Mouse (Mus musculus): ENCODE data around the gene Gm44511.
"Not testable (repeated sequence)": the region's sequence is repeated elsewhere in the genome, so short reads cannot be mapped to it uniquely, and the experiment has no call there.

Gm44511 gene

DNA sequence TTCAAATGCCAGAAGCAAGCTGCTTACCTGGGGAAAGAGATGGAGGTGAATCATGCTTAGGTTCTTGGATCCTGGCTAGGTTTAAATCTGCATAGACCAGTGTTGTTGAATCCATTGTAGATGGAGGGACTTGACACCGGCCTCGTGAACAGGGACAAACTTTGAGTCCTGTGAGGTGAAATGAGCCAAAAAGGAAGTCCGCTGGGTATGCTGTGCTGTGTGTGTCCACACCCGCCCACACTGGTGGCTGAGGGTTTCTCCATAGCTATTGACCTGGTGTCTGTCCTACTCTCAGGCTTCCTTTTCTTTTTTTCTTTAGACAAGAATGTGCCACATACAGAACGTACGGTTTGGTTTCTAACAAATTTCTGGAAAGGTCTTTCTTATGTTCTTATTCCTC, at the start of gene Gm44511, which contains the start of gene Klrb1b:
Gene Gm44511, minus strand, starts transcription at position 184 of the 400 bp plus-strand sequence.
Gene Klrb1b, minus strand, starts transcription at position 200 of the 400 bp plus-strand sequence.
- DNase-seq, result peak; percentile 8

DNA sequence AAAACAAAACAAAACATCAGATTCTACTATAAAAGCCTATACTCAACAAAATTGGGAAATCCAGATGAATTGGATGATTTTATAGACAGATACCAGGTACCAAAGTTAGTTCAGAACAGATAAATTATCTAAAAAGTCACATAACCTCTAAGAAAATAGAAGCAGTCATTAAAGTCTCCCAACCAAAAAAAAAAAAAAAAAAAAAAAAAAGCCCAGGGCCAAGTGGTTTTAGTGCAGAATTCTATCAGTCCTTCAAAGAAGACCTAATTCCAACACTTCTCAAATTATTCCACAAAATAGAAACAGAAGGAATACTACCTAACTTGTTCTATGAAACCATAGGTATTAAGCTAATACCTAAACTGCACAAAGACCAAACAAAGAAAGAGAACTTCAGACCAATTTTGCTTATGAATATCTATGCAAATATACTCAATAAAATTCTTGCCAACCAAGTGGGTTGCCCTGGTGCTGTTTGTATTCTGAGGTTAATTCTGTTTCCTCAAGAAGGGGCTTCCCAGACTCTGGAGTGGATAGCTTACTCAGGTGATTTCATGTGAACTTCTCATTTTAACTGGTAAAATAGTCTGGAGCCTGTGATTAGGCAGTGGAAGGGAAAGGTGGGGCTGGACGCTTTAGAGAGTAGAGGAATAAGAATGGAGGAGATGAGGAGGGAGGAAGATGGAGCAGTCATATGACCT, 45.9 kb upstream of the Gm44511 start:
- DNase-seq, result no peak

DNA sequence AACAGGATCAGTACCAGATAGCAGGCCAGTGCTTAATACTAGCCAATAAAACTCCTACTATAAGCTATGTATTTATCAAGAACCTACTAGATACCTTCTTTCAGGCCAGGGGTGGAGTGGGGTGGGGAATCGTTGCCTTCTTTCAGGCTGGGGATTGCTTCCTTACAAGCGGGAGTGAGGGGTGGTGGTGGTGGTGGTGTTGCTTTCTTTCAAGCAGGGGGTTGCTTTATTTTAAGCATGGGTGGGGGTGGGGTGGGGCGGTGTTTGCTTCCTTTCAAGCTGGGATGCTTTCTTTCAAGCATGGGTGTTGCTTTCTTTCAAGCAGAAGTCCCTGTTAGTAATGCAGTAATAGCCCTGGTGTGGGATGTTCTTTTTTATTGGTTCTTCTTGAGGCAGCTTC, 42.7 kb upstream of the Gm44511 start:
- peak; percentile 22 for DNase-seq

DNA sequence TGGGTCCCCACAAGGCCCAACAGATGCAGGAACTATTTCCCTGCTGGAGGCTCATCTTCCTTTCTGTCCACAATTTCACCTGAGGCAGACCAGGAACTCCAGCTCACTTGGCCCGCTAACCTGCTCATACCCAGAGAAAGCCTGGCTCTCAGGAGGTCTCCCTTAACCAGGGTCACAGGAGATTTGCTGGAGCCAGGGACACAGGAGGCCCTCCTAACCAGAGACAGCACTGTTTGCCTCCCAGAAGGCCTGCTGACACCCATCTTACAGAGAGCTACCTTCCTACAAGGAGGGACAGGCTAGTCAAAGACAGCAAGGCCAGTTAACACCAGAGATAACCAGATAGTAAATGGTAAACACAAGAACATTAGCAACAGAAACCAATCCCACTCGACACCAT, 31.9 kb upstream of the Gm44511 start:
- DNase-seq, result no peak

DNA sequence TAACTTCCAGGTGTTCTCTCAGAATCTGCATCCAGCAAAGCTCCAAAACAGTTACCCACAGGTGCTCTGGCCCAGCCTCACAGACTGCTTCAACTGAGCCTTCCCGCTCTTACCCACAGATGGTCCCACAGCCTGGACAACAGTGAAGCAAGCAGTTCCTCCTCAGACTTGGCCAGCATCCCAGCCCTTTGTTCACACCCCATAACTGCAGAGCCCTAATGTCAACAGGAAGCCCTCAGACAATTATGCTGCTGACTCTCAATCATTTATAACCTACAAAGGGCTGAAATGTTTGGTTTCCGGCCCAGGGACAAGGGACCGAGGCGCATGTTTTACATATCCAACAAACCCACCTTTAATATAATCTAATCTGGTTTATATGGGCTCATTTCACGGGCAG, 30.1 kb upstream of the Gm44511 start:
- peak; percentile 98 for DNase-seq

DNA sequence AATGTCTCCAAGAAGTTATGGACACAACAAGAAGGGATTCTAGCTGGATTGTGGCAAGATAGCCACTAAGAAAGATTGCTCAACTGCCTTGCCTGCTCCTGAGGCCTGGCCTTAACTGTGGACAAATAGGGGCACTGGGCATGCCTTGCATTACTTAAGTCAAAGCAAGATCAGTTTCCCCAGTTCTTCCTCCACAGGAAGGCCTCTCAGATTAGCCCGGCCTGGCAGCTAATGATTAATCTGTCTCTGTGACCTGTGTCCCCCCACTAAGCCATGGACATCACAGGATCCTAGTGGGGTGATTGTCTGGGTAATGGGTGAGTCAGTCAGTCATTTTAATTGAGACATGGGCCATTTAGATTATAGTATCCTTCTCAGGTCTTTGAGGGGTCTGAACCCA, 29.4 kb upstream of the Gm44511 start:
- DNase-seq, result no peak

DNA sequence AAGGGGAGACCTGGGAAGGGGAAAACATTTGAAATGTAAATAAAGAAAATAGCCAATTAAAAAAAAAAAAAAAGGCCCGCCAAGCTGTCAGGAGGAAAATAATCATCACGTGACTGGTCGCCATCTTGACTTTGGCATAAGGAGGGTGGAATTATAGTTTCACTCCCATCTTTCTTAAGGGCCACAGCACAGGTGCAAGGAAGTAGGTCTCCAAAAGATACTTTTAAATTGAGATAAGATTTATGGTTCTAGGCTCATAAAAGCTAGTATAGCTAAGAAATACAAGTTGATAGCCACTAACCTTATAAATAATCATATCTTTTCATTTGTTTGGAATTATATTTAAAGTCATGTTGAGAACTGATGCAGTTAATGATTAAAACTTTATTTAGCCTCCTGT, 28.8 kb upstream of the Gm44511 start:
- no peak for DNase-seq

DNA sequence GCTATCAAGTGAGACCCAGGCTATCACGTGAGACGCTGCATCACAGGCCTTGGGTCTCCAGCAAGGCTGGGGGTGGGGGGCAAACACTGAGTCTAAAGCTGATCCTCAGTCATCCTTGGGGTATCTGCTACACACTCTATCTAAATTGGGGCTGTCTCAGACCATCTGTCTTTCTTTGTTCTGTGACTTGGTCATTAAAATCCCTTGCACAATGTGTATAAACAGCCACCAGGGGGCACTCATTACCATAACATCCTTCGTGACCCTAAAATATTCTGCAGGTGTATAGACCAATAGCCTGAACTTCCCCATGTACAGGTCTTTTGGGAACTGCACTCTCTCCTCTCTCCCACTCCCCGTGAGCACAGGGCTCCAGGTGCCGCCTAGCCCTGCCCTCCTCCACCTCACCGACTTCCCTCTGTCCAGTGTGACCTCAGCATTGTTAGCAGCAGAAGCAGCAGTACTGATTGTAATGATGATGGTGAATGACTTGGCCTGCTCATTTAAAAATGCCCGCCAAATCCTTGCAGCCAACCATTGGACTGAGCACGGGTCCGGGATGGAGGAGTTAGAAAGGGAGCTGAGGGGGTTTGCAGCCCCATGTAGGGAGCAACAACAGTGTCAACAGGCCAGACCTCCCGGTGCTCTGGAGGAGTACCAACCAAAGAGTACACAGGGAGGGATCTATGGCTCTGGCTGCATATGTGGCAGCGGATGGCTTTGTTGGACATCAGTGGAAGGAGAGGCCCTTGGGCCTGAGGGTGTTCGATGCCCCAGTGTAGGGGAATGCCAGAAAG, 28.1 kb upstream of the Gm44511 start:
- DNase-seq, result peak; percentile 79

DNA sequence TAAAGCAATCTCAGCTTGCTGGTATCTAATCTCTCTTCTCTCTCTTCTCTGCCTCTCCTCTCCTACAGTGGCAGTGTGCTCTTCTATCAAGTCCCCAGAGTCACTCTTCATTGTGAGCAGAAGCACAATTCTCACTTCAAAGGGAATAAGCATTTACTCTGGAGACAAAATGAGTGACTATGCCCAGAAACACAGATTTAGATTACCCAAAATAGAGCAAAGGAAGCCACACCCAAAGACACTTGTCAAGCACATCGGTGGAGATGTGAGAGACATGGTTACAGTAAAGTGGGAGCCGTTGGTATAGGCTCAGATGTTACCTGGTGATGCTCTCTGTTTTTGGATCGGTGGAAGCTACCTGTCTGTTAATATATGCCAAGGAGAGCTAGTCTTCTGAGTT, 26.7 kb upstream of the Gm44511 start:
- no peak for DNase-seq

DNA sequence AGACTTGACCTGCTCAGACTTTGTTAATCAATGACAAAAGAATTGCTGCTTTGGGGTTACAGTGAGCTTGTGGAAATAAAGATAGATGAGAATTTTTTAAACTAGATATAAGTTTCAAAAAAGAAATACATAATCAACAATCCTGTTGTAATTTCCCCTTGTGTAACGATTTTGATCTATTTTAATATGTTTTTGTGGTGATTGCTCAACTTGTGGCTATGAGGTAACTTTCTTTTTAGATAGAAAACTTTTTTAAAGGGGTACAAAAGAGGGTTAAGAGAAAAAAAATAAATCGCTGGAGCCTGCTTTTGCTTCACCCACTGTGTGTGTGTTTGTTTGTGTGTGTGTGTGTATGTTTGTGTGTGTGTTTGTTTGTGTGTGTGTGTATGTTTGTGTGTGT, 25.0 kb upstream of the Gm44511 start:
- DNase-seq, result no peak

DNA sequence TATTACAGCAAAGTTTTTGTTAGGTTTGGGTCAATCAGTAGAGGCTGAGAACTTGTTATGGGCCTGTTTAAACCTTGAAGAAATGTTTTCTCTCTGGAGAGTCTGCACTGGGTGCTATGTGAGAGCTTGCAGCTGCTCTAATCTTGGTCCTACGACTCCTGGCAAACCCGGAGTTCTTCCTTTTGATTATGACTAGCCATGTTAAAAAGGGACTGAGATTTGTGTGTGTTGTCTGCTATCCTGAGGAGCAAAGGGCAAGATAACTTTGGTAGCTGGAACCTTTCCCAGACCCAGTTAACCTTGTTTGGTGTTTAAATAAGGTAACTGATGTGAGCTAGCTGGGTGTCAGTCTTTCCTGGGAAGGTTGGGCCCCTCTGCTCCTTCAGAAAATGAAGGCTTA, 24.6 kb upstream of the Gm44511 start:
- DNase-seq, result peak; percentile 88

DNA sequence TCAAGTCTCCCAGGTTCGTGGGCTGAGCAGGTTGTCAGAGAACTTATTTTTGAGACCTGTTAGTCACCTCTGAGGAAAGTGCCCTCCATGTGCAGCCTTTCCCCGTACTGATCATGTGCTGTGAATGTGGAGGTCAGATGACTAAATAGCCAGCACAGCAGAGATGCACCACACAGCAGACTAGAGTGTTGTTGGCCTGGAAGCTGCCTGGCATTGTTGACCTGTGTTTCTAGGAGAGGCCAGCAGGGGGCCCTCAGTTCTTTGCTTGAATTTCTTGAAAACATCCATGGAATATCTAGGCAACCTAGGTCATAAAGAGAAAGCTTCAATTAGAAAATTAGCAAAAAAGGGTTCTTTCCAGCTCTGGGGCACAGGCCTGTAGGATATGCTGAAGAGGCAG, 23.8 kb upstream of the Gm44511 start:
- DNase-seq, result peak; percentile 79

DNA sequence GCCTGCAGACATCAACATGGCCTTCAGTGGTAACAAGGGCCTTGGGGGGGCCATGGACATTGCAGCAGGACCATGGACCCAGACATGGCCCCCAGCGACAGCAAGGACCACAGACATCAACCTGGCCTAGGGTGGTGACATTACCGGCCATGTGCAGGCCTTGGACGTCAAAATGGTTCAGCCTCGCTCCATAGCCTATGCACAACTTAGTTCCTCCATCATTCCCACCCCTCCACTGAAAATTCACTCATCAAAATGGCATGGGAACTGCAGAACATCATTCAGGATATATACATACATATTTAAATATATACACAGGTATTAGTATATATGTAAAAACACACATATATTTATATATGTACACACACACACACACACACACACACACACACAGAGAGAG, 21.3 kb upstream of the Gm44511 start:
- no peak for DNase-seq

DNA sequence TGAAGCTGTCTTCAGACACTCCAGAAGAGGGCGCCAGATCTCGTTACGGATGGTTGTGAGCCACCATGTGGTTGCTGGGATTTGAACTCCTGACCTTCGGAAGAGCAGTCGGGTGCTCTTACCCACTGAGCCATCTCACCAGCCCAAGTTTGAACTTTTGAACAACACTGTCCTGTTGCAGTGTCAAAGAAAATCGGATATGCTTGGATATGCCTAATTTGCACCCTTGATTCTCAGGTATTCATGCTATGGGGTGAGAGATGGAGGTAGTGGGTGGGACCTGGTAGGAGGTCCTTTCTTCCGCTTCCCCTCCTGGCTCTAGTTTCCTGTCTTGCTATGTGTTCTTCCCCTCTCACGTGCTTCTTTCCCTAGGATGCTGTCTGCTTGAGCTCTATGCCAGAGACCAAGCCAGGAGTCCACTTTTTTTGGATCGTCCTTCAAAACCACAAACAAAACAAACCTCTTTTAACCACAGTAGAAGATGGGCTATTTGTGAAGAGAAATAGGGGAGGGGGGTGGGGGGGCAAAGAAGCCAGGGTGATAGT, 20.0 kb upstream of the Gm44511 start:
- DNase-seq, result no peak

DNA sequence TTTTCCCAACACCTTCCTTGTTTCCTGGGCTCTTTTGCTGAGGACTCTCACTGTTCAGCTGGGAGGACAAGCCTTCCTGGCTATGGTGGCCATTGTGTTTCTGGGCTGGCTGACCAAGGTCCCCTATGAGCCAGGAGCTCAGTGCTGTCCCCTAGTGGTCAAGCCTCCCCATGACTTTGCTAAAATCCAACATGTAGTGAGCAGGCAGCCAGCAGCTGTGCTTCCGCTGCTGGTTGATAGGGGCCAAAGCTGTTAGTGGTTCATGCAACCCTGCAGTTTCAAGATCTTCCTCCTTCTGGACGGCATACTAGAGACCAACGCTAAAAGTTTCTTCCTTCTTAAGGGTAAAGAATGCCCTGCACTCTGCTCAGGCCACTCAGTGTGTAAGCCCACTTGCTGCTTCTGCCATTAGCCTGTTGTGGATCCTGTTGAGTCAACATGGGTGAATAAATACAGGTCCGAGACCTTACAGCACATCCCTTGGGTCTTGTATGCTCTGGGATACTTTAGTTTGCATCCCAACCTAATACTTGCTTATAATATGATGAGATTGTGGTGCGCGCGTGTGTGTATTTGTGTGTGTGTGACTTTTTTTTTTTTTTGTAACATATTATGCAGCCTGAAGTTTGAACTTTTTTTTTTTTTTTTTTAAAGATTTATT, 19.3 kb upstream of the Gm44511 start:
- peak; percentile 96 for DNase-seq

DNA sequence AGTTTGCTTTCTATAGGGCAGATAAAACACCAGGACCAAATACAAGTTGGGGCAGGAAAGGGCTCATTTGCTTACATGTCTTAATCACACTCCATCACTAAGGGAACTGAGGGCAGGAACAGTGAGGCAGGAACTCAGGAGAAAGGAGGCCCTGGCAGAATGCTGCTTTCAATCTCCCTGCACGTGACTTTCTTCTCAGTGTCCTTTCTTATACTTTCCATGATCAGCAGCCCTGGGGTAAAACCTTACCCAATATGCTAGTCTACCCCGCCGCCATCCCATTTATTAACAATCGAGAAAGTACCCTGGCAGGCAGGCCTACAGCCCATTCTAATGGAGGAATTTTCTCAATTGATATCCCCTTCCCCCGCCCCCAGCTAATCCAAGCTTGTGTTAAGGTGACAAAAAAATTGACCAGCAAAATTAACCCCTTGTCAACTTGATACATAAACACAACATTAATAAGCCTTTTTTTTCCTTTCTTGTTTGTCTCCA, 18.5 kb upstream of the Gm44511 start:
- no peak for DNase-seq

DNA sequence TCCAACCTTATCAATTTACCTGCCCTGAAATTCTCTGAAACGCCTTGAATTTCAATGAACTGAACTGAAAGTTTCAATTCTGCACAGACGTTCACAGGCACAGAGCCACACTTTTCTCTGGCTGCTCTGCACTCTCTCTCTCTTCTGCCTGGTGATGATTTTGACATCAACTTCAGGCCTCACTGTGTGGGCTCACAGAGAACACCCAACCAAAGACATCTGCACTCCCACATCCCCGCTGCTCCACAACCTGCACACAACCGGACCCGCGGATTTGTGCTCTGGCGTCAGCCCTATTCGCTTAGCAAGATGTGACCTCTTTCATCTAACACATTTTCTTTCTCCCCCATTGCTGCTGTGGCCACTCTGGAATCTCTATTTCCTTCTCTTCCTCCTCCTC, 18.0 kb upstream of the Gm44511 start:
- no peak for DNase-seq

DNA sequence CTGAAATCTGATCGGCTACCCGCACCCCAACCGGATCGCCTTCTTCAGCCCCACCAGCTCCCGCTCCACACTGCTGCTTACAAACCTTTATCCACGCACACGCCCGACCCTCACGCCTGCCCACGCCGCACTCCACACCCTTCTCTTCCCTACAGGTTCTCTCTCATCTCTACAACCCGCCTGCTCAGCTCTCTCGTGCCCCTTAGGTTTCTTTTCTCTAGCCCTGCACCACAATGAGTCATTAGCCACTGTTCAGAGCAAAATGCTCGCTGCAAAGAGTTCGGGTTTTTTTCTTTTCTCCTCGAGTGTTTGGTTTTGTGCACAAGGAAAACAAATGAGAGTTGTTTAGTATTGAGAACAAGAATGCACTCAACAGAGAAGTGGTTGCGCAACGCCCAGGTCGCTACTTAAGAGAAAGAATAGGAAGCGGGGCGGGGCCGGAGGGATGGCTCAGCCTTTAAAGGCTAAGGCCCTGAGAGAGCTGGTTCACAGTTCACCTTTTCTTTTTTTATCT, 17.4 kb upstream of the Gm44511 start:
- peak; percentile 89 for DNase-seq

DNA sequence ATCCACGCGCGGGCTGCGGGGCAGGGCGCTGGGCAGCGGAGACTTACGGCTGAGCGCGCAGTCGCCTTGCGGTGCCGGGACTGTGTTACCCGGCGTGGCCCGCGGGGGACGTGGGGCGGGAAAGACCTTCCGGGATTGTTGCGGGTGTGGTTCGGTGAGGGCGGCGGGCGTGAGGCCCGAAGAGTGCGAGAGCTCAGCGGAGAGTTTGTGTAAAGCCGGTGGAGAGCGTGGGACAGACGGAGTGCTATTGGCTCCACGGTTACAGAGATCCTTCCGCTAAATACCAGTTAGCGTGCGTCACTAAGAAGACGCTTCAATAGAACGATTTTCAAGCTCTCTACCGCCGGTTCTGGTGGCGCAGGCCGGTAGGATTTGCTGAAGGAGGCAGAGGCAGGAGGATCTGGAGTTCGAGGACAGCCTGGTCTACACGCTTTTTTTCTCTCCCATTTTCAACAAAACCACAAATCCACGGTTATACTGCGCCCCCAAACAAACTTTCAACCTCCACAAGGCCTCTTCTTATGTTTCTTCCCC, 16.9 kb upstream of the Gm44511 start:
- peak; percentile 94 for DNase-seq

DNA sequence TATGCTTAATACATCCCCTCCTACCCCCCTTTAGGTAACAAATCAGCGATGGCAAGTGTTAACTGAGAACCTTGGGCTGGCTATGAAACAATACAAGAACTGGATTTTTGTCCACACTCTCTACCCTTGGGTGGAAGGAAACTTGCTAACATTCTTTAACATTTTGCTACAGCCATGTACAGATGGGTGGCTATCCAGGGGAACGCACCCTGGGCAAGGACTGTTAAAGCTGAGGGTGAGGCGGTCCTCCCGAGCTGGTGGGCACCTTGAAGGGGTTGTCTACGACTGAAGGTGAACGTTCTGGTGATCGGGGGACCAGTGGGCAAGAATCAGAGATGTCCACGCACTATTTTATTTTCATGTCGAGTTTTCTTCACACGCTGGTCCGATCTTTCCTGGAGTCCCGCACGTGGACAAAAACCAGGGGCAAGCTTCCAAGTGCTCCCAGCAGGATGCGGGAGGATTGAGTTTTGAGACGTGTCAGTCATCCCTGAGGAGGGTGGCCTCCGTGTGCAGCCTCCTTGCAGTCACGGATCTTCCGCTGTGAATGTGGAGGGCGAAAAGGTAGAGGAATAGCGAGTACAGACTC, 16.3 kb upstream of the Gm44511 start:
- DNase-seq, result no peak

DNA sequence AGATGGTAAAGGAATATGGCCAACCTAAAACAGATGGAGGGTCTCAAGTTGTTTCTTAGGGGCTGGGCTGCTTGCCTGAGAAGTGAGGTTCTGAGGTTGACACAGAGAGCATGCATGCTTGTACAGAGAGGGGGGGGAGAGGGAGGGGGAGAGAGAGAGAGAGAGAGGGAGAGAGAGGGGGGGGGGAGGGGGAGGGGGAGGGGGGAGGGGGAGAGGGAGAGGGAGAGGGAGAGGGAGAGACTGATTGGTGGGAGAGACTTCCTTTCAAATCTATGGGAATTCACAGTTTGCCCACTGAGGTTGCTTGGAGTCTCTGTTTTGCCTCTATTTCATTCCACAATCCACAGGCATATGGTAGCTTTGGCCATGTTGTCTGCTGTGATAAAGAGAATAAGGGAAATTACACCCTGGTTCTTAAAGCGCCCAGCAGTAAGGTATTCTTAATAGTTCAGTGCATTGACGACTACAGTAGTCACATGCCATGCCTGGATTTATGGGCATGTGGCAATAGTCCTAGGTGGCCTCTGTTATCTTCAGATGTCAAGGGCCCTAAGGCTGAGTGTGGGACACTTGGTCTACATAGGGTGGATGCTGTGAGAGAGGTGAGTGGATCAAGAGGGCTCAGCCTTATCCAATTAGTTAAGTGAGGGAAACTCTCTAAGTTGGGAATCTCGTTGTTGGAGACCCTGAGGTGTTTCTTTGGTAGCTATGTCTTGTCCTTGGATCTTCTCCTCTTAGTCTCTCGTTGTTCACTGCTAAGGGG, 15.4 kb upstream of the Gm44511 start:
- peak; percentile 19 for DNase-seq

DNA sequence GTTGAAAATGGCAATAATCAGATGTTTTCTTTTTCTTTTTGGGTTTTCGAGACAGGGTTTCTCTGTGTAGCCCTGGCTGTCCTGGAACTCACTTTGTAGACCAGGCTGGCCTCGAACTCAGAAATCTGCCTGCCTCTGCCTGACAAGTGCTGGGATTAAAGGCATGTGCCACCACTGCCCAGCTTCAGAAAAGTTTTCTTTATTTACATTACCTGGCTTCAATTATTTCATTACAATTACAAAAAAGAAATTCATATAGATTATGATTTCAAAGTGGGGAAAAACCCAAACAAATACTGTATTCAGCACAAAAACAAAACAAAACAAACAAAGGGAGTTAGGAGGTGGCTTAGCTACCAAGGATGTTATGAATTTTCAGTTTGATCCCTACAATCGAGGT, 14.6 kb upstream of the Gm44511 start:
- DNase-seq, result not testable (repeated sequence)
